Mouse (Mus musculus): ENCODE results near the gene Armc9.

DNA sequence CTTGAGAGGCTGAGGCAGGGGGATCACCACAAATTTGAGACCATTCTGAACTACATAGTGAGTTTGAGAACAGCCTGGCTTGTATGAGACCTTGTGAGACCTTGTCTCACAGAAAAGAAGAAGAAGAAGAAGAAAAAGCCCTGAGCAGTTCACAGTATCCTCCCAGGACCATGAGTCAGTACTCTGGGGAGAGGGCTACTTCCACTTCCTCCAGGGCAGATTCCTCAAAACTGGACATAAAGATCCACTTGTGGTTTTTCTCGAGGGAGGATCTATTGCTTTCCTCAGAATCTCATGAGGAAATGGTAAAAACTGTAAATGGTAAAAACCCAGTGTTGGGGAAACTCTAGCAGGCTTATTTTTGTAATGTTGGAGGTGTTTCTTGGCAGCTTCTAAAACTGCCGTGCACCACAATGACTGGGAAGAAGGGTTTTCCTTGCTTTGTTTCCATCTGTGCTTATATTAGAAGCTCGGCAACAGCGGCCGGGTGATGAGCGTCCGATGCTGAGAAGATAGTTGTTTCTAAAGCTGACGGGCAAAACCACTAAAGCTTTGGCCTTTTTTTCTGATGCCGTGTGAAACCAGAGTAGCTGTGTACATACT lies 48.1 kb downstream of the Armc9 start:
- no peak for TF ChIP-seq CTCF (IDR thresholded peaks at IDR 0.05; ENCODE audit: insufficient read depth, low read length)
- no peak for TF ChIP-seq POLR2A (IDR thresholded peaks at IDR 0.05; ENCODE audit: borderline replicate concordance, extremely low read depth, low read depth, low read length)

Measured in lung, adult 2 months (tissue).